Mouse (Mus musculus): ENCODE results near the gene Hydin.

Gene Hydin

GRCm38 (mm10) chr8:110636182-110636581, 369.4 kb downstream of the Hydin start:
- DNase-seq (ENCODE audit: low read depth) = no peak

GRCm38 (mm10) chr8:110642331-110642730, 375.6 kb downstream of the Hydin start:
- DNase-seq (ENCODE audit: low read depth) = no peak

GRCm38 (mm10) chr8:110643177-110643576, 376.4 kb downstream of the Hydin start:
- no peak for DNase-seq (ENCODE audit: low read depth)

DNA sequence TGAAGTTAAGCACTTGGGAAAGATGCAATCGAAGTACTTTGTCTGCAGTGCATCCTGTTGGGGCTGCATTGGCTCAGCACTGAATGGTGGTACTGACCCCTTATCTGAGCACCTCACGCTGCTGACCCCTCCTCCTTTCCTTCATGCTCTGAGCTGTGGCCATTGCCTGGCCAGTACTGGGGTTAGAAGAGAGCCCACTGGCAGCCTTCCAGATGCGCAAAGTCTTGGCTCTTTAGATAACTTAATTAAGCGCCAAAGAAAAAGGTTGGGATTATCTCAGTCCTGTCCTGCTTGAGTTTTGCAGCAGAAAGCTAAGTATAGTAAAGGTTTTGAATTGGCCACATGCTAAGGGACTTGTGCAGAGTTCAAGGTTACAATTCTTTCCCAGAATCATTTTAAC, 377.6 kb downstream of the Hydin start:
- DNase-seq (ENCODE audit: low read depth) = no peak

DNA sequence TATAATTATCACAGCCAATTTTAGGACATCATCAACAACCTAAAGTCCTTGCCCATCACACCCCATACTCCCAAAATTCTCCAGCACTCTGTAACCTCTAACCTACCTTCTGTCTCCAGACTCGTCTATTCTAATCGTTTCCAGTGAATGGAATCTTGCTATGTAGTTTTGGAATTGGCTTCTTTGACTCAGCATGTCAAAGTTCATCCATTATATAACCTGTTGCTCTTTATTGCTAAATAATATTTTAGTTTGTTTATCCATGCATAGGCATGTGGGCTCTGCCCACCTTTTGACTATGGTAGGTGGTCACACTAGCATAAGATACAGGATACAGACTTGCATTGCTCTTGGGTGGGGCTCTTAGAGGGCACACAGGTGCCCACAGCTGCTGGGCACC, 378.1 kb downstream of the Hydin start:
- no peak for DNase-seq (ENCODE audit: low read depth)

- no peak for DNase-seq (ENCODE audit: low read depth)
Measured at GRCm38 (mm10) chr8:110645340-110645739, 378.6 kb downstream of the Hydin start.

GRCm38 (mm10) chr8:110646064-110646463, 379.3 kb downstream of the Hydin start:
- no peak for DNase-seq (ENCODE audit: low read depth)

DNA sequence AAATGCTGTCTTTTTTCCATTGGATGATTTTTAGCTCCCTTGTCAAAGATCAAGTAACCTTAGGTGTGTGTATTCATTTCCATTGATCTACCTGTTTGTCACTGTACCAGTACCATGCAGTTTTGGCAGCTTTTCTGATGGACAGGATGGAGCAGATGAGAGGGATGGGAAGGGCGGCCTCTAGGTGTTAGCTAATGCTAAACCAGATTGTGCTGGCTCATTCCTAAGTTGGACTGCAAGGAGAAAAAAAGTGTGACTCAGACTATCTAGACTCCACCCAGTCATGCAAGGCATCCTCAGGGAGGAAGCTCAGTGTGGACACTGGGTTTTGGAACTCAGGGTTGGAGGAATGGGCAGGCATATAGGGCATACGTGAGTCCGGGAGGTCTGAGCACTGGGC, 381.8 kb downstream of the Hydin start:
- no peak for DNase-seq (ENCODE audit: low read depth)

GRCm38 (mm10) chr8:110649286-110649685, 382.5 kb downstream of the Hydin start:
- no peak for DNase-seq (ENCODE audit: low read depth)

DNA sequence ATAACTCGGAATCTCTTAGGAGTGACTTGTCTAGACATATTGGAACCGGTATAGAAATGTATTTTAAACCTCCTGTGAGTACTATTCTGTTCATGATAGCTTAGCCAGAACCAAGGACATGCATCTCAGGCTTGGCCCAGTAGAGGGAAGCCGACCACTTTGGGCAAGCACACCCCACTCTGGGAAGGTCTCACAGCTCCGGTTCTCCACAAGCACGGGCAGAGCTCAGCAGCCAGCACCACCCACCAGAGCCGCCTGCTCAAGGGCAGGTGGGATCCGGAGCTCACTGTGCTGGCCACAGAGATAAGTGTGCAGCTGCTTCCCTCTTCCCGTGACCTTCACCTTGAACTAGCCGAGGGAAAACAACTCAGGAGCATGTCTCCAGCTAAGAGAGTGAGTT, 384.1 kb downstream of the Hydin start:
- no peak for DNase-seq (ENCODE audit: low read depth)

DNA sequence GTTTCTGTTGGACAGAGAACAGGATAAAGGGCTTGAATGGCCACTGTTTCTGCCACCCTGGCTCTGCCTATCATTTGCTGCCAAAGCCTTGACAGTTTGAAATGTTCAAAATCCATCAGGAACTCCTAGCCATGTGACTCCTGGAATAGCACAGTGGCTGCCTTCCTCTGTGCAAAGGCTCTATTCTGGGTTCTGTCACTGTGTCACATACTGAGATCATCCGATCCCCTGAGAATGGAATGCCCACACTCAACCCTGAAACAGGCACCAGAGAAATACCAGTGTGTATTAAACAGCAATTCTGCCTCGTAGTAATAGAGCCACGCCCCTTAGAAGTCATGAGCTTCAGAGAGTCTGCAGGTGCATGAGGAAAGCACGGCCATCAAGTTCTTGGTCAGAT, 385.1 kb downstream of the Hydin start:
- no peak for DNase-seq (ENCODE audit: low read depth)

DNA sequence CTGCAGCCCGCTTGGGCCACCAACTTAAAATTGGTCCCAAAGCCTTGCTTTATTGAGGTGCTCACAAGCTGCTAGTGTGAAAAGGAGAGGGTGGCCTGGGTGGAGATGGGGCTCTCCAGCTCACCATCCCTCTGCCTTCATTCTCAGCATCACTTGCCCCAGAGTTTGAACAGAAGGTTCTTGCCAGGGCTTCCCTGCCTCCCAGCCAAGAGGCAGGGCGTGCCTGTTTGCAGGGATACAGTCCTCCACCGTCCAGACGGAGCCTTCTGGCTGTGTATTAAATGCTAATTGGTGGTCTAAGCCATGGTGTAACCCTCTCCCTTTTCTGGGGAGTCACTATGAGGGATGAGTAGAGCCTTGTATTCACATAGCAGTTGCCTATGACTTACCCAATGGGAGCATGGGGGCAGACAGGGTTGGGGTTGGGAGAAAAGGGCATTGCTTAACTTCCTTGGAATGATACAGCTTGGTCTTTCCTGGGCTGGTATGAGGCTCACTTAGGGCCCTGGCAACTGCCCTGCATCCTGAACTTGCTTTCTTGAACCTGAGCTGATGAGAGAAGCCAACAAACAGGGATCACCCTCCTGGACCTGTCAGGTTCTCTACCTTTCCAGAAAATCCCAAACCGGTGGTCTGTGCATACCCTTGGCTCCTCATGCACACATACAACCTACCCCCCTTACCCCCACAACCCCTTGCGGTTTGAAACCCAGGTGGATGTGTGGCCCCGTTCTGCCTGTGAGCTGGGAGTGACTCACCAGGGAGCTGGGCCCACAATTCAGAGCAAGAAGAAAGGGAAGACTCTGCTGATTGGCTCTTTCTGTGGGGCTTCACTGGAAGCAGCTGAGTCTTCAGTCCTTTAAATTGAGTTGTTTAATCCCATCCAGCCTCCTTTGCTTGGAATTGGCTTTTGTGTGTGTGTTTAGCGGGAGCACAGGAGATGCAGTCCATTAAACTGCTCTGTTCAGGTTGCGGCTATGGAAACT, 387.6 kb downstream of the Hydin start:
- DNase-seq (ENCODE audit: low read depth) = peak; percentile 85

DNA sequence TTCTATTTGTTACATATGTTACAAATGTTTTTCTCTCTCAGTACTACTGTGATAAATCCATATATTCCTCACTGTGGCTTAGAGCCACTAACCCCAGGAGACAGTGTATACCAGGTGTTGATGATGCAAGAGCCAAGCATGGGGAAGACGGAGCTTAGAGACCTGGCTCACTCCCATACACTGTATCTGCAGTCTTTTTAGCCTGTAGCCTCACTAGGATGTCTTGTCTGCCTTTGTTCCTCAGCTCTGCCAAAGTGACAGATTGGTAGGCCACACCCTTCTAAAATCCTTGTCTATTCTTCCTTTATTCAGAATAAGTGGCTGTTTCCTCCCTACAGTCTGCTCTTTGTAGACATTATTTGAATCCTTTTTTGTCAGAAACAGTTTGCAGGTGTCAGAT, 389.1 kb downstream of the Hydin start:
- no peak for DNase-seq (ENCODE audit: low read depth)

DNA sequence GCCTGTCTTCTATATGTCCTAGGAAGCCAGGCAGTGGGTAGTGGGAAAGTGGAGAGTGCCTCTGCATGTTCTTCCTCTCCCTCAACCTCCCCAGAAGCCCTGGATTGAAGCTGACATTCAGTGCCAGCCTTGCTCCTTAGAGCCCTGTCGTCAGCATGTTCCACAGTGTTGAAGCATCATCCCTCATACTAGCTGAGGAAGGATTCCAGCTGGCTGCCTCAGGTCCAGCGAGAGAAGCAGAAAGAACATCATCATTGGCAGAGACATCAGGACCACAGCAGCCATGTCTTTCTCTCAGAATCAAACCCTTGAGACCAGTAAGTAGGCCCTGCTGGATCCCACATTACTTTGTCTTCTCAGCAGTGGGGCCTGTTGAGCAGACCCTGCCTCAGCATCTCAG, 390.9 kb downstream of the Hydin start:
- no peak for DNase-seq (ENCODE audit: low read depth)

Measured in fibroblast of lung, adult 2 months (primary cell).